34 mouse cellular contexts compared by ENCODE assay signal in the genomic region with DNA sequence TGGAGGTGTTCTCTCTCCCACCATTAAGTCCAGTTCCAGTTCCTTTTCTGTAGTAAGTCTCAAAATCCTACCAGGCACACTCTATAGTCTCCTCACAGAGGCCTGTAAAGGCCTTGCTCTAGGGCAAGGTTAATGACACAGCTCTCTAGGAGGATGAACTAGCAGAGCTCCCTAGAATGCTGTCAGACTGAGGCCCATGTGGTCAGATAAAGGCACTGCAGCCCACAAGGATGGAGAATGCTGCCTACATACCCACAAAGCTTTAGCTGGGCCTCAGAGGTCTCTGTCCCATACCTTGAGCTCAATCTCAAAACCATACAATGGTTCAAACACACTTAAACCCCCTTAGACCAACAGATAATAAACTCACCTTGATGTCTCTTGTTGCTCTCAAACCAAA. TPM values are rescaled to one million over a fixed set of nuclear protein-coding genes. Genes with fewer than 3 reads are reported as not detected.
DNase-seq lines count a peak whose midpoint lies in the region; ATAC-seq and TF ChIP-seq lines count a peak whose summit lies in the region.
"Had no signal": no experiment of that assay in that cellular context is flagged by ENCODE, and none has a peak within 500 bp of the region (broad histone marks: within the 10 kb centered on the region; RNA-seq: fewer than 3 reads in every experiment).

No protein-coding gene starts in this region.

- no peaks in the 10 kb centered on the region for H3K27me3 ChIP-seq in intestine, postnatal 0 days (replicated peaks; ENCODE audit: control insufficient read depth, insufficient read depth, low read length)
- H3K27me3 ChIP-seq in intestine, embryonic 15.5 days (replicated peaks): no peaks in the 10 kb centered on the region
- no peaks in the 10 kb centered on the region for H3K27me3 ChIP-seq in lung, embryonic 14.5 days (ENCODE audit: insufficient read depth, low read length)
- H3K27me3 ChIP-seq in lung, postnatal 0 days (replicated peaks; ENCODE audit: insufficient read depth, low read length): no peaks in the 10 kb centered on the region
- H3K27me3 ChIP-seq: embryonic facial prominence, embryonic 13.5 days; heart, embryonic 12.5 days; limb, embryonic 15.5 days; lung, embryonic 15.5 days; megakaryocyte, embryonic 14.5 days; midbrain, embryonic 13.5 days; neural tube, embryonic 15.5 days had no signal

- H3K36me3 ChIP-seq in intestine, postnatal 0 days (ENCODE audit: control insufficient read depth, insufficient read depth): peaks cover 53% of the 10 kb centered on the region
- H3K36me3 ChIP-seq in intestine, embryonic 15.5 days: peaks cover 17% of the 10 kb centered on the region
- peaks cover 80% of the 10 kb centered on the region for H3K36me3 ChIP-seq in lung, embryonic 14.5 days (ENCODE audit: insufficient read depth)
- H3K36me3 ChIP-seq in lung, postnatal 0 days (ENCODE audit: insufficient read depth, low read length): peaks cover 33% of the 10 kb centered on the region; the same call in 1 of the 2 replicates

- H3K9me3 ChIP-seq in intestine, postnatal 0 days (ENCODE audit: control insufficient read depth): no peaks in the 10 kb centered on the region
- H3K9me3 ChIP-seq in intestine, embryonic 15.5 days: no peaks in the 10 kb centered on the region
- no peaks in the 10 kb centered on the region for H3K9me3 ChIP-seq in lung, embryonic 14.5 days (ENCODE audit: low read depth, low read length)
- H3K9me3 ChIP-seq in lung, postnatal 0 days (ENCODE audit: low read length): no peaks in the 10 kb centered on the region
- H3K9me3 ChIP-seq: embryonic facial prominence, embryonic 13.5 days; heart, embryonic 12.5 days; limb, embryonic 10.5 days; limb, embryonic 15.5 days; lung, embryonic 15.5 days; megakaryocyte, embryonic 14.5 days; midbrain, embryonic 13.5 days; neural tube, embryonic 15.5 days had no signal

- ATAC-seq in intestine, postnatal 0 days: no peak
- no peak for ATAC-seq in intestine, embryonic 15.5 days
- no peak for ATAC-seq in lung, embryonic 14.5 days (ENCODE audit: insufficient read depth)
- no peak for ATAC-seq in lung, postnatal 0 days
- peak; percentile 54; the same call in 1 of the 2 replicates for ATAC-seq in megakaryocyte-erythroid progenitor cell, adult 5-6 weeks (replicated peaks; ENCODE audit: low FRiP score, low TSS enrichment, poor library complexity, severe bottlenecking)
- ATAC-seq: CD4-positive, CD25-positive, alpha-beta regulatory T cell, adult 4 months; inflammation-experienced regulatory T-cells, adult 6 months; midbrain, embryonic 13.5 days had no signal

- H3K27ac ChIP-seq in intestine, postnatal 0 days (ENCODE audit: low read depth, low read length): no peak overlapping the region
- H3K27ac ChIP-seq in intestine, embryonic 15.5 days: no peak overlapping the region
- no peak overlapping the region for H3K27ac ChIP-seq in lung, embryonic 14.5 days (ENCODE audit: low read depth)
- H3K27ac ChIP-seq in lung, postnatal 0 days (ENCODE audit: low read length): no peak overlapping the region
- H3K27ac ChIP-seq: embryonic facial prominence, embryonic 13.5 days; heart, adult 2 months; hindbrain, embryonic 14.5 days; limb, embryonic 10.5 days; limb, embryonic 15.5 days; liver, embryonic 14.5 days; lung, embryonic 15.5 days; midbrain, embryonic 13.5 days; neural tube, embryonic 15.5 days had no signal

- no peak overlapping the region for H3K4me3 ChIP-seq in intestine, postnatal 0 days (ENCODE audit: low read depth, low read length)
- no peak overlapping the region for H3K4me3 ChIP-seq in intestine, embryonic 15.5 days (replicated peaks)
- H3K4me3 ChIP-seq in lung, embryonic 14.5 days (ENCODE audit: low read depth, low read length): no peak overlapping the region
- no peak overlapping the region for H3K4me3 ChIP-seq in lung, postnatal 0 days (ENCODE audit: low read depth, low read length)
- H3K4me3 ChIP-seq: embryonic facial prominence, embryonic 13.5 days; erythroblast, embryonic 14.5 days; heart, adult 2 months; heart, embryonic 12.5 days; limb, embryonic 10.5 days; limb, embryonic 15.5 days; lung, embryonic 15.5 days; megakaryocyte, embryonic 14.5 days; midbrain, embryonic 13.5 days; neural tube, embryonic 15.5 days had no signal

- peak; percentile 34; the same call in 1 of the 2 replicates for TF ChIP-seq CTCF in intestine, postnatal 0 days (IDR thresholded peaks at IDR 0.05; ENCODE audit: low read depth)
- TF ChIP-seq CTCF in lung, embryonic 14.5 days (IDR thresholded peaks at IDR 0.05; ENCODE audit: low read depth): peak; percentile 6; the same call in 1 of the 2 replicates
- TF ChIP-seq CTCF in lung, postnatal 0 days (IDR thresholded peaks at IDR 0.05): no peak; the same call in 1 of the 2 replicates

- DNase-seq in lung, embryonic 14.5 days: no peak
- DNase-seq in lung, postnatal 0 days (ENCODE audit: low spot score): no peak
- DNase-seq in R1 (ENCODE audit: low read depth, low spot score): peak; percentile 16
- no peak for DNase-seq in urinary bladder, postnatal 36 days (ENCODE audit: low spot score in 2 of 2)
- no peak for DNase-seq in kidney, adult 8-10 months
- DNase-seq: adrenal gland, postnatal 14 days; cerebellum, adult 11 months; cerebellum, adult 9-10 months; cerebellum, postnatal 36 days; gastrocnemius, postnatal 14 days; heart, adult 2 months; heart, postnatal 4 days; kidney, adult 9 months; kidney, postnatal 25 days; lung, postnatal 36 days; right cerebral cortex, postnatal 25 days; spleen, adult 18-20 months; thymus, postnatal 14 days had no signal

- H3K4me2 ChIP-seq in intestine, postnatal 0 days (replicated peaks; ENCODE audit: low read depth): no peak overlapping the region
- no peak overlapping the region for H3K4me2 ChIP-seq in intestine, embryonic 15.5 days (replicated peaks)
- H3K4me2 ChIP-seq in lung, embryonic 14.5 days: no peak overlapping the region
- H3K4me2 ChIP-seq in lung, postnatal 0 days (replicated peaks; ENCODE audit: low read depth, low read length): no peak overlapping the region
- H3K4me2 ChIP-seq: embryonic facial prominence, embryonic 13.5 days; heart, embryonic 12.5 days; hindbrain, embryonic 14.5 days; limb, embryonic 15.5 days; lung, embryonic 15.5 days; midbrain, embryonic 13.5 days; neural tube, embryonic 15.5 days had no signal

- H3K9ac ChIP-seq in intestine, postnatal 0 days (ENCODE audit: low read depth, low read length): no peak overlapping the region
- H3K9ac ChIP-seq in intestine, embryonic 15.5 days: no peak overlapping the region
- no peak overlapping the region for H3K9ac ChIP-seq in lung, embryonic 14.5 days
- no peak overlapping the region for H3K9ac ChIP-seq in lung, postnatal 0 days (replicated peaks; ENCODE audit: low read depth)
- H3K9ac ChIP-seq: embryonic facial prominence, embryonic 13.5 days; heart, embryonic 12.5 days; hindbrain, embryonic 14.5 days; limb, embryonic 15.5 days; liver, embryonic 14.5 days; lung, embryonic 15.5 days; midbrain, embryonic 13.5 days; neural tube, embryonic 15.5 days had no signal

- no peak for TF ChIP-seq EP300 in lung, postnatal 0 days (IDR thresholded peaks at IDR 0.05)

- H3K4me1 ChIP-seq in intestine, postnatal 0 days (replicated peaks; ENCODE audit: control insufficient read depth, insufficient read depth, low read length): no peaks in the 10 kb centered on the region
- H3K4me1 ChIP-seq in intestine, embryonic 15.5 days (replicated peaks): no peaks in the 10 kb centered on the region
- H3K4me1 ChIP-seq in lung, embryonic 14.5 days (ENCODE audit: insufficient read depth): no peaks in the 10 kb centered on the region
- no peaks in the 10 kb centered on the region for H3K4me1 ChIP-seq in lung, postnatal 0 days (ENCODE audit: insufficient read depth, low read depth, low read length)
- H3K4me1 ChIP-seq: embryonic facial prominence, embryonic 13.5 days; heart, embryonic 12.5 days; limb, embryonic 10.5 days; limb, embryonic 15.5 days; lung, embryonic 15.5 days; neural tube, embryonic 15.5 days had no signal

RNA-seq across cellular contexts. Expression of gene Setd3, which starts 19.3 kb away (rescaled TPM):
- 49.1 and 50.0 TPM in 2 replicates for polyA plus RNA-seq in intestine, postnatal 0 days (2015; fragmentation: Nextera tagmentation; extraction: Ambion mirVana)
- 91.7 and 97.9 TPM in 2 replicates for polyA plus RNA-seq in intestine, embryonic 15.5 days (2015; fragmentation: Nextera tagmentation; extraction: Ambion mirVana)
- polyA plus RNA-seq in lung, embryonic 14.5 days (2014; fragmentation: Nextera tagmentation; extraction: Ambion mirVana): 68.8 and 69.6 TPM in 2 replicates
- 60.3 and 71.9 TPM in 2 replicates for polyA plus RNA-seq in lung, postnatal 0 days (2015; fragmentation: Nextera tagmentation; extraction: Ambion mirVana)
- total RNA-seq in megakaryocyte-erythroid progenitor cell, adult 5-6 weeks (2014; fragmentation: Nextera tagmentation): 58.0 and 66.0 TPM in 2 replicates
- 83.4 and 118 TPM in 2 replicates for total RNA-seq in megakaryocyte-erythroid progenitor cell, adult 5-6 weeks (2017)

RNA-seq across cellular contexts. Expression of gene Ccnk, which starts 19.5 kb away (rescaled TPM):
- 3.0 and 3.3 TPM in 2 replicates for polyA plus RNA-seq in intestine, postnatal 0 days (2015; fragmentation: Nextera tagmentation; extraction: Ambion mirVana)
- polyA plus RNA-seq in intestine, embryonic 15.5 days (2015; fragmentation: Nextera tagmentation; extraction: Ambion mirVana): 2.8 and 3.8 TPM in 2 replicates
- 4.9 and 5.3 TPM in 2 replicates for polyA plus RNA-seq in lung, embryonic 14.5 days (2014; fragmentation: Nextera tagmentation; extraction: Ambion mirVana)
- 2.0 and 2.5 TPM in 2 replicates for polyA plus RNA-seq in lung, postnatal 0 days (2015; fragmentation: Nextera tagmentation; extraction: Ambion mirVana)
- 75.0 and 84.0 TPM in 2 replicates for total RNA-seq in megakaryocyte-erythroid progenitor cell, adult 5-6 weeks (2014; fragmentation: Nextera tagmentation)
- 7.8 and 24.5 TPM in 2 replicates for total RNA-seq in megakaryocyte-erythroid progenitor cell, adult 5-6 weeks (2017)
